Mouse (Mus musculus): ENCODE measurements around the gene Fbl. TPM values are rescaled to one million over a fixed set of nuclear protein-coding genes. Genes with fewer than 3 reads are reported as not detected.

The Fbl gene
- polyA plus RNA-seq (2012; fragmentation: generic; extraction: Trizol), result 155 TPM

DNA sequence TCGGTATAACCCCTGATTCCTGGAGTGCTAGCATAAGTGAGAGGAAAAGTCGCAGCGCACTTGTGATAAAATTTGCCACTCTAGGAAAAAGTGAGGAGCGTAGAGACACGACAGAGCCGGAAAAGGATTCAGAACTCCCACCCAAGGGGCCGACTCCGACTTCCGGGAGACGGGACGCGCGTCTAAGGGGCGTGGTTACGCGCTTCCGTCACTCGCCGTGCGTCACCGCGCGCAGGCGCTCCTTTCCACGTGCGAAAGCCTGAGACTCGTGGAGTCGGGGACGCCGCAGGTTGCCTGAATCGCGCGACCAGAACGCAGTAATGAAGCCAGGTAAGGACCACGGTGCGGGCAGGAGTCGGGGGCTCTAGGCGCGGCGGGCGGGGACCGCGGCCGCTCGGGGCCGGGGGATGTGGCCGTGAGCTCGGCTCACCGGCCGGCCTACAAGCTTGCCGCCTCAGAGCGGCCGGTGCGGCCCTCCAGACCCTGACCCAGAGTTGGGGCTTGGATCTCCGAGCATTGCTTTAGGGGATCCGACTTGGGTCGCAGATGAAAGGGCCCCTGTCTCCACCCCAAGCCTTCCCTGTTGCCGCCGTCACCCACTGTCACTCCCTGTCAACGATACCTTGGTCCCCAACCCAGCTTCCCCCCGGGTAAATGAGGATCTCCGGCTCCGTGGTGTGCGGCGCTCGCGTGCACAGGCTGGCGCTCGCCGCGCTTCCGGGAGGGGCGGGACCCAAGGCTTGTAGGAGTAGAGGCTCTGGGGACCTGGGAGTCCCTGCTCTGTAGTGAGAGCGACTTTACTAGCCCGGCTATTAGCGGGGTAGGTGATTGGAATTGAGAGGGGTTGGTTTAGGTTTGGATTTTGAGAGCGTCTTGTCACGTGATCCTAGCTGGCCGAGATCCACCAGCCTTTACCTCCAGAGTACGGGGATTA is at the start of gene Fbl:
Gene Fbl (plus strand): TSS at position 222 of the 934 bp plus-strand sequence.
- Histone ChIP-seq H3K79me2 (ENCODE audit: control insufficient read depth, insufficient read depth) (peaks cover 47% of the 10 kb centered on the region), H3K36me3 (ENCODE audit: control insufficient read depth, insufficient read depth) (no peaks in the 10 kb centered on the region), H3K27me3 (ENCODE audit: control insufficient read depth, insufficient read depth, insufficient read length) (no peaks in the 10 kb centered on the region), H3ac (ENCODE audit: control insufficient read depth, insufficient read length) (peak within 1 kb of the TSS; percentile 86), H3K4me3 (peak within 1 kb of the TSS; percentile 81), H3K4me2 (ENCODE audit: low read depth) (peak within 1 kb of the TSS; percentile 98)
- TF ChIP-seq CEBPB (IDR thresholded peaks at IDR 0.05; ENCODE audit: insufficient read depth, poor library complexity, severe bottlenecking), result no peak
- TF ChIP-seq TCF3 (IDR thresholded peaks at IDR 0.05; ENCODE audit: insufficient read length, low read depth), result no peak
- no peak for TF ChIP-seq TCF12 (IDR thresholded peaks at IDR 0.05; ENCODE audit: insufficient read depth, poor library complexity, severe bottlenecking)
- no peak for TF ChIP-seq MYOG (IDR thresholded peaks at IDR 0.05; ENCODE audit: control insufficient read depth in 1 of 3, insufficient read depth in 1 of 3, insufficient read length in 2 of 3, low read depth in 2 of 3)
- TF ChIP-seq USF1 (IDR thresholded peaks at IDR 0.05; ENCODE audit: low read depth), result peak; percentile 23
- TF ChIP-seq MAX (IDR thresholded peaks at IDR 0.05; ENCODE audit: low read depth), result peak; percentile 46
- peak; percentile 85 for TF ChIP-seq POLR2AphosphoS2 (IDR thresholded peaks at IDR 0.05; ENCODE audit: insufficient read length, low read depth)
- peak; percentile 93 for TF ChIP-seq POLR2A (IDR thresholded peaks at IDR 0.05; ENCODE audit: insufficient read length, low read depth)
- peak; percentile 44 for TF ChIP-seq E2F4 (IDR thresholded peaks at IDR 0.05; ENCODE audit: insufficient read depth)
- peak; percentile 19 for TF ChIP-seq SRF (IDR thresholded peaks at IDR 0.05; ENCODE audit: control insufficient read depth, insufficient read length, low read depth)

DNA sequence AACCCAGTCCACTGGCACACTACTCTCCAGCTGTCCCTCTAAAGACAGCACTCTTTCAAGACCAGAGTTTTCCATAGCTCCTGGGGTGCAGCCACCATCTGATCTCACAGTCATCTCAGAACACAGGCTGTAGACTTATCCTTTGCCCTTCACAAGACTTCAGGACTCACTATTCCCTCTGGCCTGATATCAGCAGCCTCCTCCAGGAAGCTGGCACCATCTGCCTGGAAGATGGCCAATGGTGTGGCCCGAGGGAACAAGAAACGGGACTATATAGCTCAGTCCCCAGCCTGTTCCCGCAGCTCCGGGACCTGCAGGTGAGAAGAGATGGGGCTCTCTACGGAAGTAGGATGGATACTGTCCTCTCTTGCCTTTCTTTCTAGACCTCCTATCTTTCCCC is 40.3 kb upstream of the Fbl start, which contains the start of gene 9530053A07Rik:
Gene 9530053A07Rik (plus strand): TSS at position 301 of the 400 bp plus-strand sequence.
- Histone ChIP-seq H3K4me2 (ENCODE audit: low read depth) (no peak within 1 kb of the TSS), H3K4me3 (no peak within 1 kb of the TSS), H3K36me3 (ENCODE audit: control insufficient read depth, insufficient read depth) (no peaks in the 10 kb centered on the region), H3K27me3 (ENCODE audit: control insufficient read depth, insufficient read depth, insufficient read length) (peaks cover 15% of the 10 kb centered on the region), H3K79me2 (ENCODE audit: control insufficient read depth, insufficient read depth) (no peaks in the 10 kb centered on the region), H3ac (ENCODE audit: control insufficient read depth, insufficient read length) (no peak within 1 kb of the TSS)
- TF ChIP-seq REST (IDR thresholded peaks at IDR 0.05; ENCODE audit: insufficient read depth, insufficient read length) (no peak), E2F4 (IDR thresholded peaks at IDR 0.05; ENCODE audit: insufficient read depth) (no peak), MYOD1 (IDR thresholded peaks at IDR 0.05; ENCODE audit: control insufficient read depth in 1 of 3, insufficient read length in 2 of 3, low read depth in 2 of 3) (no peak), CEBPB (IDR thresholded peaks at IDR 0.05; ENCODE audit: insufficient read depth, poor library complexity, severe bottlenecking) (no peak), POLR2A (IDR thresholded peaks at IDR 0.05; ENCODE audit: insufficient read length, low read depth) (no peak), MAX (IDR thresholded peaks at IDR 0.05; ENCODE audit: low read depth) (no peak)

DNA sequence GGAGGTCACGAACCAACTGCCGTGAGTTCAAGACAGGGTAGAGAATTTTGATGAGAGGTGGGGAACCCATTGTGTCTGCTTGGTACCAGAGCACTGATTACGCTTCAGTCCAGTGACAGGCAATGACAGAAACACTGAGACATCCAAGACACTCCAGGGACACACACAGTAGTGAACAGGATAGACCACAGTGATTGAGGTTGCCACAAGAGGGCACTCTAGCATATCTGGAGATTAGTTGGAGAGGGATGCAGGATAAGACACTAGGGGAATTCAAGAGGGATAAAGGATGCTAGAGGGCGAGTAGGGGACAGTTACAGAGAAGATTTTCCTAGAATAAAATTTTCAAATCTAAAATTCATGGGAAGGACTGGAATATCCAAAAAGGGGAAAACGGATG is 31.9 kb upstream of the Fbl start:
- Histone ChIP-seq H3K36me3 (ENCODE audit: control insufficient read depth, insufficient read depth) (no peaks in the 10 kb centered on the region), H3ac (ENCODE audit: control insufficient read depth, insufficient read length) (no peak overlapping the region), H3K4me2 (ENCODE audit: low read depth) (no peak overlapping the region), H3K79me2 (ENCODE audit: control insufficient read depth, insufficient read depth) (no peaks in the 10 kb centered on the region), H3K4me3 (no peak overlapping the region), H3K27me3 (ENCODE audit: control insufficient read depth, insufficient read depth, insufficient read length) (peaks cover 28% of the 10 kb centered on the region)
- no peak for TF ChIP-seq POLR2AphosphoS2 (IDR thresholded peaks at IDR 0.05; ENCODE audit: insufficient read length, low read depth)
- TF ChIP-seq TCF12 (IDR thresholded peaks at IDR 0.05; ENCODE audit: insufficient read depth, poor library complexity, severe bottlenecking), result no peak

DNA sequence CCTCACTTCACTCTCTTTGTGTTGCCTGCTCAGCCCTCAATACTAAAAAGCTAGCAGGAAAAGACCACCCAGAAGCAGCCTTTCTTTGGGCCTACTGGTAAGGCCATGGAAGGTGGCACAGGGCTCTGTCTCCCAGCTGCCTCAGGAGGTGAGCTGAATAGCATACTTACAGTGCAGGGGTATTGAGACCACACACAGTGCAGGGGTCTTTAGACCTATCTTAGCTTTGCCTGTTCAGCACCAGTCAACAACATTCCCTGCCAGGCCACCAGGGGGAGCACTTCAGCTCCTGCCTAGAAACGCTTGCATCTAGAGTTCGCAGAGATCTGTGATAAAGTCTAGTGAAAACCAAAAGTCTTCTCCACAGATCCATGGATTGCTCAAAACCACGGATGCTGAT is 21.2 kb upstream of the Fbl start:
- H3K4me3 ChIP-seq, result no peak overlapping the region

DNA sequence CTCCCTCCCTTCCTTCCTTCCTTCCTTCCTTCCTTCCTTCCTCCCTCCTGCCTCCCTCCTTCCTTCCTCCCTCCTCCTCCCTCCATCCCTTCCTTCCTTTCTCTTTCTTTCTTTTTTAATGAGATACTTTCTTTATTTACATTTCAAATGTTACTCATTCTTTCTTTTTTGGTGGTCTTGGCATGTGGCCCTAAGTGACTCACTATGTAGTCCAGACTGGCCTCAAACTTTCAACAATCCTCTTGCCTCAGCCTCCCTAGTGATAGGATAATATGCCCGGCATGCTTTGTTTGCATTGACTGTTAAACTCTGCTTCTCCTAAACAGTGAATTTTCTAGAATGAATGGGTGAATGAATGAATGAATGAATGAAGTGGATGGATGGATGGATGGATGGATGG is 19.7 kb upstream of the Fbl start:
- H3K4me3 ChIP-seq, result no peak overlapping the region
- no peaks in the 10 kb centered on the region for H3K79me2 ChIP-seq (ENCODE audit: control insufficient read depth, insufficient read depth)
- peaks cover 19% of the 10 kb centered on the region for H3K27me3 ChIP-seq (ENCODE audit: control insufficient read depth, insufficient read depth, insufficient read length)
- no peak overlapping the region for H3K4me2 ChIP-seq (ENCODE audit: low read depth)
- no peaks in the 10 kb centered on the region for H3K36me3 ChIP-seq (ENCODE audit: control insufficient read depth, insufficient read depth)
- TF ChIP-seq TCF12 (IDR thresholded peaks at IDR 0.05; ENCODE audit: insufficient read depth, poor library complexity, severe bottlenecking), result no peak
- no peak for TF ChIP-seq POLR2A (IDR thresholded peaks at IDR 0.05; ENCODE audit: insufficient read length, low read depth)
- TF ChIP-seq SRF (IDR thresholded peaks at IDR 0.05; ENCODE audit: control insufficient read depth, insufficient read length, low read depth), result no peak
- no peak for TF ChIP-seq USF1 (IDR thresholded peaks at IDR 0.05; ENCODE audit: low read depth)
- no peak for TF ChIP-seq CEBPB (IDR thresholded peaks at IDR 0.05; ENCODE audit: insufficient read depth, poor library complexity, severe bottlenecking)
- no peak overlapping the region for H3ac ChIP-seq (ENCODE audit: control insufficient read depth, insufficient read length)

More for the DNA sequence above, 21.2 kb upstream of the Fbl start:
- H3K79me2 ChIP-seq (ENCODE audit: control insufficient read depth, insufficient read depth), result no peaks in the 10 kb centered on the region
- H3ac ChIP-seq (ENCODE audit: control insufficient read depth, insufficient read length), result no peak overlapping the region
- no peaks in the 10 kb centered on the region for H3K36me3 ChIP-seq (ENCODE audit: control insufficient read depth, insufficient read depth)
- TF ChIP-seq SRF (IDR thresholded peaks at IDR 0.05; ENCODE audit: control insufficient read depth, insufficient read length, low read depth), result no peak
- no peak for TF ChIP-seq REST (IDR thresholded peaks at IDR 0.05; ENCODE audit: insufficient read depth, insufficient read length)
- TF ChIP-seq MYOG (IDR thresholded peaks at IDR 0.05; ENCODE audit: control insufficient read depth in 1 of 3, insufficient read depth in 1 of 3, insufficient read length in 2 of 3, low read depth in 2 of 3), result no peak
- no peak for TF ChIP-seq TCF3 (IDR thresholded peaks at IDR 0.05; ENCODE audit: insufficient read length, low read depth)
- TF ChIP-seq POLR2AphosphoS2 (IDR thresholded peaks at IDR 0.05; ENCODE audit: insufficient read length, low read depth), result no peak
- TF ChIP-seq E2F4 (IDR thresholded peaks at IDR 0.05; ENCODE audit: insufficient read depth), result no peak
- TF ChIP-seq MAX (IDR thresholded peaks at IDR 0.05; ENCODE audit: low read depth), result no peak
- TF ChIP-seq POLR2A (IDR thresholded peaks at IDR 0.05; ENCODE audit: insufficient read length, low read depth), result no peak
- no peak for TF ChIP-seq TCF12 (IDR thresholded peaks at IDR 0.05; ENCODE audit: insufficient read depth, poor library complexity, severe bottlenecking)
- TF ChIP-seq MYOD1 (IDR thresholded peaks at IDR 0.05; ENCODE audit: control insufficient read depth in 1 of 3, insufficient read length in 2 of 3, low read depth in 2 of 3), result no peak
- TF ChIP-seq USF1 (IDR thresholded peaks at IDR 0.05; ENCODE audit: low read depth), result no peak
- no peak for TF ChIP-seq CEBPB (IDR thresholded peaks at IDR 0.05; ENCODE audit: insufficient read depth, poor library complexity, severe bottlenecking)
- peaks cover 28% of the 10 kb centered on the region for H3K27me3 ChIP-seq (ENCODE audit: control insufficient read depth, insufficient read depth, insufficient read length)
- no peak overlapping the region for H3K4me2 ChIP-seq (ENCODE audit: low read depth)

All from myocyte (in vitro differentiated cells).